Mouse (Mus musculus) lung, postnatal 10 days (tissue): ENCODE data around the gene Jdp2.
"Not testable (repeated sequence)": the region's sequence is repeated elsewhere in the genome, so short reads cannot be mapped to it uniquely, and the experiment has no call there.

Experiments
- DNase-seq: peaks from one replicate; pipeline ENCODE4 v3.0.0; 2021

The Jdp2 gene

DNA sequence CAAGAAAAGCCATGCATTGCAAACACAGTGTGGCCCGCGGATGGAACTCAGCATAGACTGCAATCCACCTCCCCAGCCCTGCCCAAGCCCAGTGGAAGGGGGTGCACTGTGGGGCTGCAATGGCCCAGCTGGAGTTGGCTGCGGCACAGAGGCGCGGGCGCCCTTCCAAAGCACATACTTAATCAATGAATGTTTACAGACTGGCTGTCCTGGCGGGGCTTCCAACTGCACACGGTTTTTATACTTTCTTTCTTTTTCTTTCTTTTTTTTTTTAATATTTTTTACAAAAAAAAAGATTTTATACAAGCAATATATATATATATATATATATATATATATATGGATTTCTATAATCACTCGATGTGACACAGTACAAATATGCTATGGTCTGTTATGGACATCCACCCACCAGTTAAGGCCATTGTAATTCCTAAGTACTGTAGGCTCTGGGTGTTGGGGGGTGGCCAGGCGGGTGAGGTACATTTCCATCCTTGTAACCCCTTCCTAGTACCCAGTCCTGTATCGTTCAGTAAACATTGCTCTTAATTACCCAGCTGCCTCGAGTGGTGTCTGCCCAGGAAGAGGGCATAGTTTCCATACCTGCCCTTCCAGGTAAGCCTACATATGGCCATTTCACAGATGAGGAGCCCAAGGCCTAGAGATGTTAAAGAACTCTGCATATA is 40.6 kb downstream of the Jdp2 start:
- DNase-seq: peak; percentile 95

DNA sequence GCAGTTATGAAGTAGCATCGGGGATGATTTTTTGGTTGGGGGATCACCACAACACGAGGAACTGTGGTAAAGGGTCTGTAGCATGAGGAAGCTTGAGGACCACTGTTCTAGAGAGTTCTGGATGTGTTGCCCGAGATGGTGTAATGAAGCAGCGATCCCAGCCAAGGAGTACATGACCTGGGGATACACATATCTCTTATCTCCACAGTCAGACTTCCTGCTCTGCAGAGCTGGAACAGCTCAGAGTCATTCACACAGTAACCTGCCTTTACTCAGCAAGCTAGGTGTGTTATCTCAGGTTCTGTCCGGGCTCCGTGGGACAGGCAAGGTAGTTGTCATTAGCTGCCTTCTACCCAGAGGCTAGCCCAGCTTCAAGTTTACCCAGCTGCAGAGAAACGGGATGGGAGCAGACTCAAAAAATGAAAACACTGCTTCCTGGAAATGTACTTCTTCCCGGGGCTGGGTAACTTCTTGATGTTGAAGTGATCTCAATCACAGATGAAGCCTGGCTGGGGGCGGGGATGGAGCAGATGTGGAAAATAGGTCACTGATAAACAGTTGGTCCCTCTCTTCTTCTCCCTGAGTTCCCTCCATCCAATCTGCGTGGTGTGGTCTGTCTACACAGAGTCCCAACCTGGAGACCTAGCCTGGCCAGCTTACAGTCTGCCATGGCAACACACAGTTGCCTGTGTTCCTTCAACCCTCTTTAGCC is 42.2 kb downstream of the Jdp2 start:
- peak; percentile 41 for DNase-seq

DNA sequence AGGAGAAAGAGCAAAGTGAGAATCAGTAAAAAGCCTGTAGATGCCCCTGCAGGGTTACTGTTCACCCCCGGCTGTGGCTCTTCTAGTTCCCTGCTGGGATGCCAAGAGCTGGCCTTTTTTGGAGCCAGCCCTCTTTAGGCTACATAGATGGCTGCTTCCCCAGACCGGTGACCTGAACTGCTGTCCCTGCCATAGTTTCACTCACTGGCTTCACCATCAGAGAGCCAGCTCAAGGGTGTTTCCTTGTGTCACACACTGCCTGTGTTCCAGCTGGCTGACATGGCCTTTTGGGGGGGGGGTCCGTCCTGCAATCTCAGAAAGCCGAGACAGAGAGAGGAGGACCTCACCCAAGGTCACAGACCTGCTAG is 42.7 kb downstream of the Jdp2 start:
- no peak for DNase-seq

DNA sequence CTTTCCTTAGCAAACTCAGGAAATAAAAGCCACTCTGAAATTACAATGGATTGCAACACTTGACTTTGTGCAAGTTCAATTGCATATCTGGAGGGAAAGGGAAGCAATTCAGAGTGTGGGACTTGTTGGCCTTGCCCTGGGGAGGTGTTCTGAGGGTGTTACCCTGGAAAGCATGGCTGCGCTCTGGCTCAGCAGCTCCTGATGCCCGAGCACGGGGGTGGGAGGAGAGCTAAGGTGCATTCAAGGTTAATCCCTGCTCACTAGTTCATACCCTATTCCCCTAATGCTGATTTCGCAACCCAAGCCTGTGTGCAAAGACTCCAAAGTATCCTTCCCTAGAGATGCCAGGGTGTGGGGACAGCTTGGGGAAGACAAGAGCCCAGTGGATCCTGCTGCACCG is 44.9 kb downstream of the Jdp2 start:
- DNase-seq: no peak

DNA sequence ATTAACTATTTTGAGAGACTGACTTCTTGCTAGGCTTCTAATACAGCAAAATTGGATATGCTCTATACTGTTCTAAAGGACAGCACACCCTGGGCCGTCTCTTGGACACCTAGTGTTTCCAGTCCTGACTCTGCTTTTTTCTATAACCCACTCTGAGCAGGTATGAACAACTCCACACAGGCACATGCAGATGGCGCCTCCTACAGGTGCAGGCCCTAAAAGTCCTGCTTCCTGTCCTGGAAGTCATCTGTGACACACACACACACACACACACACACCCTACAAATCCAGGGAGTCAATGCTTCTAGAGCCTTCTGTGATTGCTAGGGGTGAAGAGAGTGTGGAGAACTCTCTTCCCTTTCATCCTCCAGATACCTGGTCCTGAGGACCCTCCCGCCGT is 46.8 kb downstream of the Jdp2 start:
- DNase-seq: peak; percentile 63

DNA sequence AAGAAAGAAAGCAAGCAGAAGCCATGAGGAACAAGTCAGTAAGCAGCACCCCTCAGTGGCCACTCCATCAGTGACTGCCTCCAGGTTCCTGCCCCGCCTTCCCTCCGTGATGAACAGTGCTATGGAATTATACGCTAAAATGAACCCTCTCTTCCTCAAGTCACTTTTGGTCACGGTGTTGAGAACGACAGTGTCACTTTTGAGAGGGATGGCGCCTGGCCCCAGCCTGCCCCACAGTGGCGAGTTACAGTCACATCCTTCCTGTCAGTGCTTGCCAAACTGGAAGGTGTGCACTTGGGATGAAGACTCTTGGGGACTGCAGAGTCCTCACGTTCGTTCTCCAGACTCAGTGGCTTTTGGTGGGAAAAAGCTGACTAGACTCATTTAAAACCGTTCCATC is 48.5 kb downstream of the Jdp2 start:
- peak; percentile 55 for DNase-seq

DNA sequence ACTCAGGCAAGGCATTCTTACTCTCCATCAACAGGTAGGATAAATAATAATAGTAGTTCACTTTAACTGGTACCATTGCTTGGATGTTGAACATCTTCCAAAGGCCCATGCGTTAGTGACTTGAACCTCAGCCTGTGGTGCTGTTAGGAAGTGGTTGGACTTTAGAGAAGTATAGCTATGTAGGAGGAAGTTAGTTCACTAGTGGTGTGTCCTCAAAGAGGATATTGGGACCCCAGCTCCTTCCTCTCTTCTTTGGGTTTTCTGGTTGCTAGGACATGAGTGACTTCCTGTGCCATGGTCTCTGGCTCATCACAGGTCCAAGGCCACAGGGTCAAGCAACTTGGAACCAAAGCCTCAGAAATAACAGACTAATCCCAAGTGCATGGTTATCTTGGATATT is 49.1 kb downstream of the Jdp2 start:
- DNase-seq: no peak

DNA sequence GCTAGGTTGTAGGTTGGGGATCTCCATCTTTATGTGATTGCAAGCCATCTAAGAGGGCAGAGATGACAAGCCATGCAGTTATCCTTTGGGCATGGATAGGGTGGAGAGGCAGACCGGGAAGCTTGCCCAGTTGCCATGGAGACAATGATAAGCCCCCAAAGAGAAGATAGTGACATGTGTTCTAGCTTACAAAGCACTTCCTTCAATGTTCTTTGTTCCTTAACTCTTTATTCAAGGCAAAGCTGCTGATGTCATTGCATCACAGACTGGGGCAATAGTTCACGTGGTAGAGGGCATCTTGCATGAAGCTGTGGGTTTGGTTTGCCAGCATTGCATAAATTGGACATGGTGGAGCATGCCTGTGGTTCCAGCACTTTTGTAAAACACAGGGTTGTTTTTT is 60.5 kb downstream of the Jdp2 start:
- DNase-seq: no peak

DNA sequence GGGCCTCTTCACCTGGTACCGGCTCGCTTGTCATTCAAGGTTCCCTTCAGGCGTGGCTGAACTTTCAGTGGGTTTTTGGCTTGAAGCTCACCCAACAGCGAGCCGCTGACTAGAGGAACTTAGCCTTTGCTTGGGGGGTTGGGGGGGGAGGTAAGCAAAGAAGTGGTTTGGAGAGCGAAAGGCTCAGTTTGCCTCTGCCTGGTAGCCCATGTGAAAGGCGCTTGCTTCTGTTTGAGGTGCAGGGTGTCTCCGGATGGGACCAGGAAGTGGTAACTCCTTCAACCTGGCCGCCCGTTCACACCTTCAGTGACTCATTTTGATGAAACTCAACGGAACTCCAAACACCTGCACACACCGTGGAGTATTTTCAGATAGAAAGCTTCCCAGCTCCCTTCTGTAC is 62.0 kb downstream of the Jdp2 start:
- DNase-seq: no peak

DNA sequence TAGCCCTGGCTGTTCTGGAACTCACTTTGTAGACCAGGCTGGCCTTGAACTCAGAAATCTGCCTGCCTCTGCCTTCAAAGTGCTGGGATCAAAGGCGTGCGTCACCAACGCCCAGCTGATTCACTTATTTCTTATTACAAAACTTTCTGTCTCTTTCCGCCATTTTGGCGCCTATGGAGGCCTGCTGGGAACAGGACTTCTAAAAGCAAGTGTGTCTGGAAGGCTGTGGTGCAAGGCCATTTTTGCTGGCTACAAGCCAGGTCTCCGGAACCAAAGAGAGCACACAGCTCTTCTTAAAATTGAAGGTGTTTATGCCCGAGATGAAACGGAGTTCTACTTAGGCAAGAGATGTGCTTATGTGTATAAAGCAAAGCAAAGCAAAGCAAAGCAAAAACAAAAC is 63.4 kb downstream of the Jdp2 start:
- not testable (repeated sequence) for DNase-seq

DNA sequence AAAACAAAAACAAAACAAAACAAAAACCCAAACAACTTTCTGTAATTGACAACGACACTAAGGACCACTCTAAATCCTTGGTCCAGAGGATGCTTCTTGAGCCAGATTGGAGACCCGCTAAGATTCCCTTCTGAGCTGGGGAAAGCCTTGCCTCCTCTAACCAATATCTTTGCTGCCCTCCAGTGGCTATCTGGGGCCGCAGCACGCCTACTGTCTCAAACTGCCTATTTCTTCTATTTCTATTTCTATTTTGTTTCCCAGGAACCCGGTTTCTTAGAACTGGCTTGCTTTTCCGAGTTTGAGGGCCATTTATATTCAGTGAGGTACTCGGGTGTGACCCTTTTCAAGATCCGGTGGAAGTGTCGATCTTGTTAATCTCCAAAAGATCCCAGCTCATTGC is 64.1 kb downstream of the Jdp2 start:
- DNase-seq: peak; percentile 90

DNA sequence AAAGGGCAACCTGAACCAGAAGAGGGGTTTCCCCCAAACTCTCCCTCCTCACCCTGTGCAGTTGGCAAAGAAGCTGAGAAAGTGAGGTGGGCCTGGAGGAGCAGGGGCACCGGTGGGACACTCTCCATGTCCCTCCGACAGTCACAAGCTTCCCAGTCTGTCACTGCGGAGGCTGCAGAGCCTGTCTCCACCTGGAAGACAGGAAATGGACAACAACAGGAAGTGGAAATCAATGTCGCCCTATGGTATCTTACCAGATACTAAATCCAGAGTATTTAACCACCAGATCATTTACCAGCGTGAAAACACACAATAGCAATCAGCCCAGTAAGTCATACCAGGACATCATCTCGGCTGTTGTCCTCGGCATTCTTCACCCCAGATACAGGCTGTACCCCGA is 67.3 kb downstream of the Jdp2 start:
- no peak for DNase-seq

DNA sequence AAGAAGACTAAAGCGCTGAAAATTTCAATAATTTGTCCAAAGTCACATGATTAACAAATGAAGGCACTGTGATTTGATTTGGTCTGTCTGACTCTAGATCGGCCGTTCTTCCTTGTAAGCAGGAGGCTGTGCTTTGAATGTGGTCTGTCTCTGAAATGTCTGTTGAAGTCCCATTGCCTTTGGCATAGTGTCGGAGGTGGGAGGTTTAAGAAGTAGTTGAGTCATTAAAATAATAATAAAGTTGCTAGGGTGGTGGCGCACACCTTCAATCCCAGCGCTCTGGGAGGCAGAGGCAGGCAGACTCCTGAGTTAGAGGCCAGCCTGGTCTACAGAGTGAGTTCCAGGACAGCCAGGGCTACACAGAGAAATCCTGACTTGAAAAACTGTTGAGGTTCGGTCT is 68.2 kb downstream of the Jdp2 start:
- DNase-seq: no peak

DNA sequence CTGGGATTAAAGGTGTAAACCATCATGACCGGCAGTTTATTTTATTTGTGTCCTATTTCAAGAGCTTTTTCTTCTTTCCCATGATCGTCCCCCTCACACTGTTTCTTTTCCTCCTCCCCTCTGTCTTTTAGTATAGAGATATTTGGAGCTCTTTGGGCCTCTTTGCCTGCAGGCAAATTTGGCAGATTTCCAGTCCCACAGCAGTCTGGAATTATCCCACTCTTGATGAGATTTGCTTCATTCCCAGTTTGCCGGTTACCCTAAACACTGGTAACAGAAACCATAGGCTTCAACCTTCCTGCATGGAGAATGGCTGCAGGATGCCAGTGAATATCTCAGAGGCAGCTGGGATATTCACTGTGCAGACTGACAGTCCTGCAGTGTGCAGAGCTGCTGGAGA is 69.9 kb downstream of the Jdp2 start:
- DNase-seq: no peak

DNA sequence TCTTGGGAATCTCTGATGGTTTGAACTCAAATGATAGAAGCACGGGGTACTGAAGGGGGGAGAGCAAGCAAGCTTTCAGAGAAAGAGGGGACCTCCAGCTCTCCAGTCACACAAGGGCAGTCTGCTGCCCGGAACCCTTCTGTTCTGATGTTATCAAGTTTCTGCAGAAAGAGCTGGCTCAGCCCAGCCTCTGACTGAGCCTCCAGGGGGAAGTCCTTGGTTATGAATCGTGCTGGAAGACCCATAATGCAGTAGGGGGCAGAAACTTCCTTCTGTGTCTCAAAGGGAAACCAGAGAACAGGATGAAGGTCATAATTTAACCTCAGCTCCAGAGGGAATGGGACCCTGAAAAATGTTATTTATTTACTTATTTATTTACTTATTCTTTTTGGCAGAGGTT is 71.3 kb downstream of the Jdp2 start:
- no peak for DNase-seq

DNA sequence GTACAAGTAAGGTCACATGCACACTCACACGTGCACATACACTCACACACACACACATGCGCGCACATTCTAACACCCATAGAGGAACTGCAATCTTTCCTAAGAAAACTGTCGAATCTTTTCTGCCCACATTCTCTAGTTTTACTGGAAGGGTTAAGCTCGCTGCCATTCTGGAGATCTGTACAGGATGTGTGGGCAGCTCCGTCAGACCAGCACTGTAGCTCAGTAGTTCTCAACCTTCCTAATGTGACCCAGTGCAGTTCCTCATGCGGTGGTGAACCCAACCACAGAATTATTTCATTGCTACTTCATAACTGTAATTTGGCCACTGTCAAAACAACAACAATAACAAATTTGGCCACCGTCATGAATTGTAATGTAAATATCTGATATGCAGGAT is 75.1 kb downstream of the Jdp2 start:
- DNase-seq: no peak

DNA sequence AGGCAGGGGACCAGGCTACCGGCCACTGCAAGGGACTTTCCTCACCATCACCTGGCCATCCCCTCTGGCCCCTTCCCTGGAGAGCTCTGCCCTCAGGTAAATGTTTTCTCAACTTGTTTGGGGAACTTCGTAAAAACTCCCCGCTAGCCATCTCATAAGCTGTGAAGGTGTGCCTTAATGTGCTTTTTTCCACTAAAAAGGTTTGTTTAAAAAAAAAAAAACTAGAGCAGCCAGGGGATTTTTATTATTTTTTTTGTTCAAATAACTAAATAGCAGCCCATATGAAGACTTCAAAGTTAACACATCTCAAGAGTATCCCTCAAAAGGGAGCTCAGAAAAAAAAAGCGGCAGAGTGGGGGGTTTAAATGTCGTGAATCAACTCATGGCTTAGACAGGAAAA is 80.3 kb downstream of the Jdp2 start:
- no peak for DNase-seq

DNA sequence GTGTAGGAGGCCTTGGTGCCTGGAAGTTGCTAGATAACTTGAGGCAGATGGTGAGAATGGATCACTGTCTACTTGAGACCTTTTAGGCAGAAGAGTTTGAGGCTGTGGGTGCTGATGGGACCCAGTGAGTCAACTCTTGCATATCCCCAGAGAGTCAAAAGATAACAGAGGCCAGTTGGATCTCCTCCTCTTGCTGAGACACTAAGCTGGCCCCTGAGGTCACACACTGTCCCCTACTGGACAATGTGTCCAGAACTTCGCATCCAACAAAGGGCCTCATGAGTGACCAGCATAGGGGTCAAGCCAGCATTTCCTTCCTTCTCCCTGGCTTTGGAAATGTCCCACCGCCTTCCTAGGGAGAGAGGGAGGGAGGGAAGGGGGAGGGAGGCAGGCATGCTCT is 81.0 kb downstream of the Jdp2 start:
- DNase-seq: no peak

DNA sequence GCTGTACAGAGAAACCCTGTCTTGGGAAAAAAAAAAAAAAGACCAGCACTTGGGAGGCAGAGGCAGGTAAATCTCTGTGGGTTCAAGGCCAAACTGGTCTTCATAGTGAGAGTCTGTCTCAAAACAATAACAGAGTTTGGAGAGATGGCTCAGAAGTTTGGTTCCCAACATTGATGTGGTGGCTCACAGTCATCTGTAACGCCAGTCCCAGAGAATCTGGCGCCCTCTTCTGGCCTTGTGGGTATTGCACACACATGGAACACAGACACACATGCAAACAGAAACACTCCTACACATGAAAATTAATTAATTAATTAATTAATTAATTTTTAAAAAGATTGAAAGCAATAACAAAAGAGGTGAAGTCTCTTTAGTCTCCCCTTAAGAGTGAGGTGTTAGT is 83.5 kb downstream of the Jdp2 start:
- no peak for DNase-seq

DNA sequence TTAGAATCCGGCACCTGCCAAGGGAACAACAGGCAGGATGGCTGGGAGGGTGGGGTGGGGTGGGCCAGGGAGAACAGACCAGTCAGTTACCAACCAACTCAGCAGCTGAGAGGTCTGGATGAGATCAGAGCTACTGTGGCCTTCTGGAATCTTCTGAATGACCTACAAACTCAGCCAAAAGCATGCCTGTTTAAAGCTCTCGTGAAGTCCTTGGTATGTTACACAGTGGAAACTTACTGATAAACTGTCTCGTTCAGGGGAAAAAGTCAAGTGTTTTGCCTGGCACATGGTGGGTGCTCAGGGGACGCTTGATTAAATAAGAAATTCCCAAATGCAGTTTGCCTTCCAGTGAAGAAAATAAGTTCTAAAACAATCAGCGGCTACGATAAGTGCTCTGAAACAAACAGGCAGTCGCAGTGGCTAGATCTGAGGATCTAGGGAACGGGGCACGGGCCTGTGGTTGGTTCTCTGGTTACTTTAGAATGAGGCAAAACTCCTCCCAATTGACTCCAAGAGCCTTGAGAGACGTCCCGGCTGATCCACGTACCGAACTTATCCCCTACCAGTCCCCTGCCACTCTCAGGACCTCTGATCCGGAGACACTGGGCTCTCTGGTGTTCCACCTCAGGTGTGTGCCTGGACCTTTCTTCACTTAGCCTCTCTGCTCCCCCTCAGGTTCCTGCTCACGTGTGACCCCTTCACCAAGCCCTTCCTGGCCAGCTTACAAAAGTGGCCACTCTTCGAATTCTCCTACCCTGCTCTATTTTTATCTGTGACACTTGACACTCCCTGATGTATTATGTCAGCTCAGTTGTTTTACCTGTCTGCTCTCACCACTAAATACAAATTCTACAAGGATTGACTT is 85.8 kb downstream of the Jdp2 start:
- peak; percentile 41 for DNase-seq

DNA sequence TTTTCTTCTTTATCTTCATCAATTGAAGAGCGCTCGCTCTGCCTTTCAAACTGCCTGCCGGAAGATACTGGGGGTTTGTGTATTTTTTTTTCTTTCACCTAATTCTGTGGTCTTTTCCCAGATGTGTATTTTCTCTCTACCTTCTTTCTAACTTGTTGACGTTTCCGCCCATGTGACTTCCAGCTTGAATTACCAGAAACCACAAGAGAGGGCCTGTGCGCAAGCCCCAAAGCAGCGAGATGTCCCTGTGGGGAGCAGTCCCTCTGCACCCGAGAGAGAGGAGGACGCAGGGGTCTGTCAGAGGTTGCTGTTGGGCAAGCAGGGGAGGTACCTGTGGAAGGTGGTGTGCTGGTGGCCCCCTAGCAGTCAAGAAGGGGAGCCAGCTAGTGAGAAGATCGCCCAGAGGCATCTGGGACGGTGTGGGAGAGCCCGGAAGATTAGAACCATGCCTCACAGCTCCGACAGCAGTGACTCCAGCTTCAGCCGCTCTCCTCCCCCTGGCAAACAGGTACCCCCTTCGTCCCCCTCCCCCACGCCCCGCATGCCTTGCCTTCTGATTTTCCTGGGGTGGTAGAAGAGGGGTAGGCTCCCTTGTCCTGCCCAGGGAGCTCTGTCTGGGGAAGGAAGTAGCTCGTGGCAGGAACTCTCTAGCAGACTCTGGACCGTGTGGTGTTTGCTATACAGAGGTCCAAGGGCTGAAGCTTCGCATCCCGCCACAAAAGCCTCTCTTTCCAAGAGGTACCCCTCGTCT is 87.8 kb downstream of the Jdp2 start, which contains the start of gene Batf:
TSS of gene Batf (plus strand) at position 204 of the 751 bp plus-strand sequence.
- DNase-seq: peak; percentile 18

DNA sequence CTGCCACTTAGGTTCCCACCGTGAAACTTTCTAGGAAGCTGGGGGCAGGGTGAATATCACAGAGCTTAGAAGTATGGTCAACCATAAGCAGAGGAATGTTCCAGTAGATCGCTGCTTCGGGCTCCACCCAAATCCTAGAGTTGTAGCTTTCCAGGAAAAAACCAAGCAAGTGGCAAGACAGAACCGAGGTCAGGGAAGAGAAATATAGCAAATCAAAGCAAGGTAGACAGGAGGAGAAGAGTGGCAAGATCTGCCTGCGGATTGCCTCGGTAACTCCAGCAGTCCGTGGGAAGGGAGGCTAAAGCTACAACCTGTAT is 88.3 kb downstream of the Jdp2 start:
- no peak for DNase-seq

DNA sequence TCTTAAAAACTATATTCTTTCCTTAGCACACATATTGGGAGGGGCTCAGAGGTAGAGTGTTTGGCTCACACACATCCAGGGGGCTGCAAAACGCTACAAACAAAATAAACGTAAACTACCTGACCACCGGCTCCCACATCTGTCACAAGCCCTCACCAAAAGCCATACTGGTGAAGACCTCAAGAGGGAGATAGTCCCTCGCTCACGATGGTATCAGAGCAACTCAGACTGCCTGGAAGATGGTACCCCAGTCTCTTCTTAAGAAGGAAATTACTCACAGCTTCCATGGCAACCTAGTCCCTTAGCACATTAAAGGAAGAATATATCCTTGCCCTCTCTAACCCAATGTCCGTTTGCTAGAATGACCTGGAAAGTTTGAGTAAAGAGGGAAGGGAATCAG is 89.0 kb downstream of the Jdp2 start:
- DNase-seq: no peak
